Mouse (Mus musculus) macrophage (primary cell): ENCODE measurements around the gene Clcf1. TPM values are rescaled to one million over a fixed set of nuclear protein-coding genes. Genes with fewer than 3 reads are reported as not detected.

Source experiments
- H3K27ac ChIP-seq: fragments of 350-480 bp; formaldehyde crosslinking; 2 replicates; pipeline ENCODE4 v1.9.0; 2021
- H3K36me3 ChIP-seq: fragments of 350-480 bp; formaldehyde crosslinking; 2 replicates; pipeline ENCODE4 v1.9.0; 2021; ENCODE audit errors: inconsistent target
- H3K4me3 ChIP-seq: fragments of 350-480 bp; formaldehyde crosslinking; 2 replicates; pipeline ENCODE4 v1.9.0; 2021; ENCODE audit errors: inconsistent target
- H3K79me2 ChIP-seq: fragments of 350-480 bp; formaldehyde crosslinking; 2 replicates; pipeline ENCODE4 v1.9.0; 2021; ENCODE audit errors: inconsistent target
- WGBS: methylation state at CpG from one replicate; pipeline ENCODE4 v1.1.7; 2026; ENCODE audit warnings: inconsistent platforms; ENCODE audit not compliant: missing documents; 5-methylcytosine and 5-hydroxymethylcytosine counted together
- polyA plus RNA-seq: library from polyadenylated mRNA; stranded (reverse); fragments of 250-400 nt; gene quantifications from 3 replicates; pipeline ENCODE4 v1.2.4, GENCODE M21; 2018; ENCODE audit warnings: inconsistent platforms

Clcf1 gene
- polyA plus RNA-seq, 1 experiment from 2014 or later: 0.10 TPM

GRCm38 (mm10) chr19:4218293-4218692, 4.3 kb downstream of the Clcf1 start:
- no peaks in the 10 kb centered on the region for H3K79me2 ChIP-seq
- no peaks in the 10 kb centered on the region for H3K36me3 ChIP-seq
- H3K4me3 ChIP-seq: no peak overlapping the region
- WGBS: 60% methylated on average over 11 of the region's 11 CpGs
- no peak overlapping the region for H3K27ac ChIP-seq

GRCm38 (mm10) chr19:4218784-4219183, 4.7 kb downstream of the Clcf1 start:
- Histone ChIP-seq H3K4me3 (no peak overlapping the region), H3K27ac (no peak overlapping the region), H3K79me2 (no peaks in the 10 kb centered on the region), H3K36me3 (no peaks in the 10 kb centered on the region)
- 71% methylated on average over 1 of the region's 1 CpGs for WGBS

GRCm38 (mm10) chr19:4219943-4220342, 5.9 kb downstream of the Clcf1 start:
- Histone ChIP-seq H3K36me3 (no peaks in the 10 kb centered on the region), H3K27ac (no peak overlapping the region), H3K4me3 (no peak overlapping the region), H3K79me2 (no peaks in the 10 kb centered on the region)
- WGBS: 90% methylated on average over 5 of the region's 6 CpGs

GRCm38 (mm10) chr19:4220416-4220815, 6.4 kb downstream of the Clcf1 start:
- no peak overlapping the region for H3K27ac ChIP-seq
- no peak overlapping the region for H3K4me3 ChIP-seq
- no peaks in the 10 kb centered on the region for H3K79me2 ChIP-seq
- no peaks in the 10 kb centered on the region for H3K36me3 ChIP-seq
- 70% methylated on average over 4 of the region's 4 CpGs for WGBS

- WGBS: 32% methylated on average over 14 of the region's 14 CpGs
- Histone ChIP-seq H3K36me3 (no peaks in the 10 kb centered on the region), H3K79me2 (no peaks in the 10 kb centered on the region), H3K27ac (no peak overlapping the region), H3K4me3 (no peak overlapping the region)
These were observed 7.1 kb downstream of the Clcf1 start for GRCm38 (mm10) chr19:4220957-4221743.

- Histone ChIP-seq H3K27ac (no peak overlapping the region), H3K36me3 (no peaks in the 10 kb centered on the region), H3K4me3 (no peak overlapping the region), H3K79me2 (no peaks in the 10 kb centered on the region)
- 36% methylated on average over 11 of the region's 11 CpGs for WGBS
These were observed 8.1 kb downstream of the Clcf1 start for GRCm38 (mm10) chr19:4222165-4222564.

GRCm38 (mm10) chr19:4226779-4227178, 12.7 kb downstream of the Clcf1 start:
- Histone ChIP-seq H3K36me3 (no peaks in the 10 kb centered on the region), H3K79me2 (no peaks in the 10 kb centered on the region), H3K4me3 (no peak overlapping the region), H3K27ac (no peak overlapping the region)
- WGBS: 63% methylated on average over 7 of the region's 7 CpGs

- WGBS: 65% methylated on average over 5 of the region's 5 CpGs
- Histone ChIP-seq H3K27ac (no peak overlapping the region), H3K79me2 (no peaks in the 10 kb centered on the region), H3K4me3 (no peak overlapping the region), H3K36me3 (no peaks in the 10 kb centered on the region)
These were observed 13.4 kb downstream of the Clcf1 start for GRCm38 (mm10) chr19:4227446-4227845.

- WGBS: 18% methylated on average over 8 of the region's 8 CpGs
- no peaks in the 10 kb centered on the region for H3K79me2 ChIP-seq
- no peak overlapping the region for H3K27ac ChIP-seq
- H3K36me3 ChIP-seq: no peaks in the 10 kb centered on the region
- H3K4me3 ChIP-seq: no peak overlapping the region
These were observed 14.0 kb downstream of the Clcf1 start for GRCm38 (mm10) chr19:4227894-4228678.

- WGBS: 100% methylated on average over 4 of the region's 4 CpGs
- Histone ChIP-seq H3K27ac (no peak overlapping the region), H3K79me2 (no peaks in the 10 kb centered on the region), H3K4me3 (no peak overlapping the region), H3K36me3 (no peaks in the 10 kb centered on the region)
These were observed 14.9 kb downstream of the Clcf1 start for GRCm38 (mm10) chr19:4228891-4229290.

GRCm38 (mm10) chr19:4229451-4230076, 15.5 kb downstream of the Clcf1 start:
- Histone ChIP-seq H3K79me2 (no peaks in the 10 kb centered on the region), H3K27ac (no peak overlapping the region)
- WGBS: 89% methylated on average over 9 of the region's 9 CpGs

GRCm38 (mm10) chr19:4230415-4230814, 16.4 kb downstream of the Clcf1 start:
- H3K27ac ChIP-seq: peak overlapping the region; percentile 97; the same call in 1 of the 2 replicates
- no peaks in the 10 kb centered on the region for H3K79me2 ChIP-seq
- H3K4me3 ChIP-seq: no peak overlapping the region
- WGBS: 72% methylated on average over 8 of the region's 8 CpGs
- no peaks in the 10 kb centered on the region for H3K36me3 ChIP-seq

More at GRCm38 (mm10) chr19:4229451-4230076, 15.5 kb downstream of the Clcf1 start:
- Histone ChIP-seq H3K36me3 (no peaks in the 10 kb centered on the region), H3K4me3 (no peak overlapping the region)

- Histone ChIP-seq H3K27ac (peak within 1 kb of the TSS; percentile 97), H3K36me3 (no peaks in the 10 kb centered on the region)
- 12% methylated on average over 26 of the region's 26 CpGs for WGBS
These were observed 17.5 kb downstream of the Clcf1 start, which contains the start of gene Pold4 for GRCm38 (mm10) chr19:4231253-4232185. TSS of gene Pold4 (plus strand) at chr19:4231899.

GRCm38 (mm10) chr19:4232186-4232572, 18.1 kb downstream of the Clcf1 start:
- H3K79me2 ChIP-seq: no peaks in the 10 kb centered on the region
- peak overlapping the region; percentile 97 for H3K27ac ChIP-seq
- peak overlapping the region; percentile 40 for H3K4me3 ChIP-seq
- H3K36me3 ChIP-seq: no peaks in the 10 kb centered on the region
- 0% methylated on average over 2 of the region's 2 CpGs for WGBS

More at GRCm38 (mm10) chr19:4231253-4232185, 17.5 kb downstream of the Clcf1 start, which contains the start of gene Pold4:
- peak within 1 kb of the TSS; percentile 40 for H3K4me3 ChIP-seq
- H3K79me2 ChIP-seq: no peaks in the 10 kb centered on the region
